Mouse (Mus musculus): ENCODE measurements at regions not wholly inside any gene's neighbourhood (a gene's known extent, or its start where the extent isn't known, plus 50 kb on each side); places are given as distances from the start of the nearest gene placed in this dataset.

DNA sequence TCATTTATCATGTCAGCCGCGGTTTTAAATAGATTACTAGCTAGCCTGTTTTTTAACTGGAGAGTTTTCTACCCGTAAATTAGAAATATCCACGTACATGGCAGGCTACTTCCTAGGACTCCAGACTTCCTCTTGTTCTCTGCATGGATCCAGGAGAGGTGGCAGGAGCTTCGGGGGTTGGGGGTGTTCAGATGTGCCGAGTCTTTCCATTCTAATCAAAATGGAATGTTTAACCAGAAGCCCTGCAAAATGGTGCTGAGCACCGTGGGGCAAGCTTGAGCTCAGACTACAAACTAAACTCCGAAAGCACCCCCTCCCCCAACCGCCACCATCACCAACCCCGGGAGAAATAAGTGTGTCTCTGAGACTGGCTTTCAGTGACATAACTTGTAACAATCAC, 73.4 kb upstream of the 4930535I16Rik start:
- H3K9me3 ChIP-seq (ENCODE audit: low read length) = no peaks in the 10 kb centered on the region
- DNase-seq (ENCODE audit: low spot score) (no peak), ATAC-seq (no peak)
- H3K9ac ChIP-seq (replicated peaks; ENCODE audit: low read depth) = no peak overlapping the region
- H3K36me3 ChIP-seq (ENCODE audit: insufficient read depth, low read length) = no peaks in the 10 kb centered on the region
- no peak overlapping the region for H3K27ac ChIP-seq (ENCODE audit: low read length)
- H3K4me1 ChIP-seq (ENCODE audit: insufficient read depth, low read depth, low read length) = no peaks in the 10 kb centered on the region
- 10% methylated on average over 10 of the region's 10 CpGs for WGBS
- TF ChIP-seq CTCF (IDR thresholded peaks at IDR 0.05) (no peak), EP300 (IDR thresholded peaks at IDR 0.05) (no peak)
- H3K4me3 ChIP-seq (ENCODE audit: low read depth, low read length) = no peak overlapping the region
- H3K27me3 ChIP-seq (replicated peaks; ENCODE audit: insufficient read depth, low read length) = peaks cover 21% of the 10 kb centered on the region
- no peak overlapping the region for H3K4me2 ChIP-seq (replicated peaks; ENCODE audit: low read depth, low read length)

DNA sequence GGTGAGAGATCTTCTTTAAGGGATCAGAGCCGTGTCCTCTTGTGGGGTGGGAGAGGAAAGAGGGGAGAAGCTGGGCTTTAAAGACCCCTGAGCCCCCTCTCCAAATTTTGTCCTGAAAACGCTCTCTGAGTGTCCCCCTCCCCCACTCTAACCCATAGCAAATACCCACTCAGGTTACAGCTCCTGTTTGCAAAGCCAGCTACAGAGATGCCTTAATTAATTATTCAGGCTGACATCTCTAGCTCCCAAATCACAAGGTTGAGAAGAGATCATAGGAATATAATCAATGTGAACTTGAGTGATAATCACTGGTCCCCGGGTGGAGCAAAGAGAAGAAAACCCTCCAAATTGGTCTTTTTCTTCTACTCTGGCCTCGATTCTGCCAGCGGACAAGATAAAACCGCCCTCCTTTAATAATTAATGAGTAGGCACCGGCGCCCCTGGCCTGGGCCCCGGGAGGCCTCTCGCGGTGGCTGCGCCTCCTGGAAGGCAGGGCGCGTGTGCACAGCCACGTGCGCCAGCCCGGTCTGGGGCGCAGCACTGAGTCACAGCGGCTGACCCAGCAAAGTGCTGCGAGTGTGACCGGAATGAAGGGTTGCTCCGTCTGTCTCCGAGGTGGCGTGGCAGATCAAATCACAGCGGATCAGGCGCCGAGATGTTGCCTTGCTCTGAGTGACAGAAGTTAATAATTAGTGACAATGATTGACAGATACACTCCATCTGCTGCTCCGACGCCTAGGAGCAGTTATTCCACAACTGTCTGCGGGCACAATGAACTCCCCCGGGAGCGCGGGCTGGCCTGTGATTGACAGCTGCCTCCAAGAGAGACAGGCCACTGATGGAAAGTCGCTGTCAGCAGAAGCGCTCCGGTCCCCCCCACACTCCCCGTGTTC, 72.7 kb upstream of the 4930535I16Rik start:
- Histone ChIP-seq H3K4me1 (ENCODE audit: insufficient read depth, low read depth, low read length) (no peaks in the 10 kb centered on the region), H3K27me3 (replicated peaks; ENCODE audit: insufficient read depth, low read length) (peaks cover 21% of the 10 kb centered on the region), H3K9ac (replicated peaks; ENCODE audit: low read depth) (no peak overlapping the region), H3K4me3 (ENCODE audit: low read depth, low read length) (no peak overlapping the region), H3K4me2 (replicated peaks; ENCODE audit: low read depth, low read length) (no peak overlapping the region; the same call in 1 of the 2 replicates), H3K9me3 (ENCODE audit: low read length) (no peaks in the 10 kb centered on the region), H3K36me3 (ENCODE audit: insufficient read depth, low read length) (no peaks in the 10 kb centered on the region), H3K27ac (ENCODE audit: low read length) (no peak overlapping the region)
- 2% methylated on average over 37 of the region's 37 CpGs for WGBS
- ATAC-seq = no peak; the same call in 1 of the 2 replicates
- peak; percentile 9 for DNase-seq (ENCODE audit: low spot score)
- no peak for TF ChIP-seq CTCF (IDR thresholded peaks at IDR 0.05)
- no peak for TF ChIP-seq EP300 (IDR thresholded peaks at IDR 0.05)

Measured in lung, postnatal 0 days (tissue).